Mouse (Mus musculus): ENCODE measurements around the gene Dcun1d1. TPM values are rescaled to one million over a fixed set of nuclear protein-coding genes. Genes with fewer than 3 reads are reported as not detected.

The Dcun1d1 gene
- polyA plus RNA-seq, 1 experiment from 2014 or later: 93.3 TPM

DNA sequence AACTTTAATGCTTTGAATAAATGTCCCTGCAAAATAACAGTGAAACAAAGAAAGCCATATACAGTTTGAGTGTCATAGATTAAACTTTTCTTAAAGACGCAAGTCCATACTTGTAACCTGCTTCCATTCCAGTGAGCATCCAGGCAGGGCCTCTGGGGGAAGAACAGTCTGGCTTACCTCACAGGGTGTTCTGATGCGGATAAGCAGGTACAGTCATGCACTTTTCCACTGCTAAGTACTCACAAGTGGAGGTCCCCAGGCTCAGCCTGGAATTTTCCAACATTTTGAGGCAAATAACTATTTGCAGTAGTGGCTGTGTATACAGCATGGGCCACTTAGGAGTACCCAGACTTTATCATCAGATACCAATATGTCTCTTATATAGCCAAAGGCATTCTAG, 39.3 kb downstream of the Dcun1d1 start:
- no peak for ATAC-seq (ENCODE audit: insufficient number of reproducible peaks, insufficient read depth, low FRiP score, low read depth)
- H3K27ac ChIP-seq (ENCODE audit: low read length): no peak overlapping the region
- H3K9ac ChIP-seq (replicated peaks; ENCODE audit: low read depth, low read length): no peak overlapping the region
- no peaks in the 10 kb centered on the region for H3K4me1 ChIP-seq (ENCODE audit: control insufficient read depth, insufficient read depth, low read length)
- no peaks in the 10 kb centered on the region for H3K27me3 ChIP-seq (ENCODE audit: control insufficient read depth, insufficient read depth, low read length)
- H3K36me3 ChIP-seq (ENCODE audit: control insufficient read depth, insufficient read depth, low read length): peaks cover 4% of the 10 kb centered on the region; the same call in 1 of the 2 replicates
- 92% methylated on average over 2 of the region's 2 CpGs for WGBS
- H3K4me2 ChIP-seq (replicated peaks; ENCODE audit: low read depth, low read length): no peak overlapping the region
- no peaks in the 10 kb centered on the region for H3K9me3 ChIP-seq (ENCODE audit: control insufficient read depth, low read depth, low read length)
- no peak overlapping the region for H3K4me3 ChIP-seq (ENCODE audit: low read depth, low read length)

GRCm38 (mm10) chr3:35893156-35893555, 44.1 kb downstream of the Dcun1d1 start:
- WGBS: 84% methylated on average over 5 of the region's 5 CpGs
- Histone ChIP-seq H3K9me3 (ENCODE audit: control insufficient read depth, low read depth, low read length) (no peaks in the 10 kb centered on the region), H3K27me3 (ENCODE audit: control insufficient read depth, insufficient read depth, low read length) (no peaks in the 10 kb centered on the region)

DNA sequence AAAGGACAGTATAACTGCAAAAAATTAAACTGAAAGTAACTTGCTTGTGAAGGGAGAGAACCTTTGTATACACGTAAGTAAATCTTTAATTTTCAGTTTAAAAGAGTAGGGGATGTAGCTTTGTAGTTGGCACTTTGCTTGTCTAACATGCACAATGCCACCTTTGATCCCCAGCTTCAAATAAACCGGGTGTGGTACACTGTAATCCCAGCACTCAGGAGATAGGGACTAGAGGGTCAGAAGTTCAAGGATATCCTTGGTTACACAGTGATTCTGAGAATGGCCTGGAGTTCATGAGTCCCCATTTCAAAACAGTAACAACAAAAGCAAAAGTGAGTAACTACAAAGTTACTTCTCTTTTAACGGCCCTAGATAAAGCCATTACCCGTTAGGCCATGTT, 46.1 kb downstream of the Dcun1d1 start:
- no peaks in the 10 kb centered on the region for H3K9me3 ChIP-seq (ENCODE audit: control insufficient read depth, low read depth, low read length)
- H3K27me3 ChIP-seq (ENCODE audit: control insufficient read depth, insufficient read depth, low read length): no peaks in the 10 kb centered on the region
- peaks cover 4% of the 10 kb centered on the region; the same call in 1 of the 2 replicates for H3K36me3 ChIP-seq (ENCODE audit: control insufficient read depth, insufficient read depth, low read length)
- H3K9ac ChIP-seq (replicated peaks; ENCODE audit: low read depth, low read length): no peak overlapping the region
- no peak for ATAC-seq (ENCODE audit: insufficient number of reproducible peaks, insufficient read depth, low FRiP score, low read depth)
- whole genome bisulfite sequencing: 86% methylated on average over 4 of the region's 4 CpGs
- H3K4me1 ChIP-seq (ENCODE audit: control insufficient read depth, insufficient read depth, low read length): no peaks in the 10 kb centered on the region
- no peak overlapping the region for H3K4me3 ChIP-seq (ENCODE audit: low read depth, low read length)
- H3K27ac ChIP-seq (ENCODE audit: low read length): no peak overlapping the region
- no peak overlapping the region for H3K4me2 ChIP-seq (replicated peaks; ENCODE audit: low read depth, low read length)

More at GRCm38 (mm10) chr3:35893156-35893555, 44.1 kb downstream of the Dcun1d1 start:
- no peak overlapping the region for H3K4me2 ChIP-seq (replicated peaks; ENCODE audit: low read depth, low read length)
- no peaks in the 10 kb centered on the region for H3K4me1 ChIP-seq (ENCODE audit: control insufficient read depth, insufficient read depth, low read length)
- no peak for ATAC-seq (ENCODE audit: insufficient number of reproducible peaks, insufficient read depth, low FRiP score, low read depth)
- peaks cover 7% of the 10 kb centered on the region; the same call in 1 of the 2 replicates for H3K36me3 ChIP-seq (ENCODE audit: control insufficient read depth, insufficient read depth, low read length)
- no peak overlapping the region for H3K4me3 ChIP-seq (ENCODE audit: low read depth, low read length)
- H3K9ac ChIP-seq (replicated peaks; ENCODE audit: low read depth, low read length): no peak overlapping the region
- H3K27ac ChIP-seq (ENCODE audit: low read length): no peak overlapping the region

- H3K27me3 ChIP-seq (ENCODE audit: control insufficient read depth, insufficient read depth, low read length): no peaks in the 10 kb centered on the region
- H3K9me3 ChIP-seq (ENCODE audit: control insufficient read depth, low read depth, low read length): no peaks in the 10 kb centered on the region
- H3K4me2 ChIP-seq (replicated peaks; ENCODE audit: low read depth, low read length): no peak overlapping the region
- no peak overlapping the region for H3K9ac ChIP-seq (replicated peaks; ENCODE audit: low read depth, low read length)
- H3K27ac ChIP-seq (ENCODE audit: low read length): no peak overlapping the region
- H3K36me3 ChIP-seq (ENCODE audit: control insufficient read depth, insufficient read depth, low read length): peaks cover 4% of the 10 kb centered on the region; the same call in 1 of the 2 replicates
- no peak for ATAC-seq (ENCODE audit: insufficient number of reproducible peaks, insufficient read depth, low FRiP score, low read depth)
- WGBS: 86% methylated on average over 2 of the region's 2 CpGs
- H3K4me1 ChIP-seq (ENCODE audit: control insufficient read depth, insufficient read depth, low read length): no peaks in the 10 kb centered on the region
- H3K4me3 ChIP-seq (ENCODE audit: low read depth, low read length): no peak overlapping the region
These were observed 47.7 kb downstream of the Dcun1d1 start for GRCm38 (mm10) chr3:35889531-35889930.

GRCm38 (mm10) chr3:35883267-35883666, 54.0 kb downstream of the Dcun1d1 start:
- H3K27me3 ChIP-seq (ENCODE audit: control insufficient read depth, insufficient read depth, low read length): no peaks in the 10 kb centered on the region
- no peak overlapping the region for H3K4me2 ChIP-seq (replicated peaks; ENCODE audit: low read depth, low read length)
- no peaks in the 10 kb centered on the region for H3K4me1 ChIP-seq (ENCODE audit: control insufficient read depth, insufficient read depth, low read length)
- no peak overlapping the region for H3K27ac ChIP-seq (ENCODE audit: low read length)
- H3K9me3 ChIP-seq (ENCODE audit: control insufficient read depth, low read depth, low read length): no peaks in the 10 kb centered on the region
- no peak for ATAC-seq (ENCODE audit: insufficient number of reproducible peaks, insufficient read depth, low FRiP score, low read depth)
- H3K36me3 ChIP-seq (ENCODE audit: control insufficient read depth, insufficient read depth, low read length): no peaks in the 10 kb centered on the region
- H3K4me3 ChIP-seq (ENCODE audit: low read depth, low read length): no peak overlapping the region
- H3K9ac ChIP-seq (replicated peaks; ENCODE audit: low read depth, low read length): no peak overlapping the region

GRCm38 (mm10) chr3:35849326-35849725, 87.9 kb downstream of the Dcun1d1 start:
- 94% methylated on average over 9 of the region's 9 CpGs for WGBS
- Histone ChIP-seq H3K4me3 (ENCODE audit: low read depth, low read length) (no peak overlapping the region), H3K4me2 (replicated peaks; ENCODE audit: low read depth, low read length) (no peak overlapping the region), H3K27ac (ENCODE audit: low read length) (no peak overlapping the region), H3K9ac (replicated peaks; ENCODE audit: low read depth, low read length) (no peak overlapping the region), H3K27me3 (ENCODE audit: control insufficient read depth, insufficient read depth, low read length) (no peaks in the 10 kb centered on the region), H3K9me3 (ENCODE audit: control insufficient read depth, low read depth, low read length) (no peaks in the 10 kb centered on the region), H3K36me3 (ENCODE audit: control insufficient read depth, insufficient read depth, low read length) (0 out of 2 replicates have a peak, but pooled peaks cover 3% of the 10 kb centered on the region), H3K4me1 (ENCODE audit: control insufficient read depth, insufficient read depth, low read length) (no peaks in the 10 kb centered on the region)
- no peak for ATAC-seq (ENCODE audit: insufficient number of reproducible peaks, insufficient read depth, low FRiP score, low read depth)

Other genes starting within 250 kb of the Dcun1d1 start
- 52.3 and 58.2 TPM in 2 replicates for gene Atp11b, start 183.3 kb downstream of the Dcun1d1 start, polyA plus RNA-seq (2014; fragmentation: Nextera tagmentation; extraction: Ambion mirVana)
- 33.2 and 34.4 TPM in 2 replicates for gene Mccc1, start 63.2 kb upstream of the Dcun1d1 start, polyA plus RNA-seq (2014; fragmentation: Nextera tagmentation; extraction: Ambion mirVana)
- not detected in 2 replicates for gene Ccdc144b, start 116.1 kb upstream of the Dcun1d1 start, polyA plus RNA-seq (2014; fragmentation: Nextera tagmentation; extraction: Ambion mirVana)
- 76.8 and 83.3 TPM in 2 replicates for gene Acad9, start 128.5 kb upstream of the Dcun1d1 start, polyA plus RNA-seq (2014; fragmentation: Nextera tagmentation; extraction: Ambion mirVana)
- 10.8 and 11.4 TPM in 2 replicates for gene D3Ertd254e, start 213.6 kb upstream of the Dcun1d1 start, polyA plus RNA-seq (2014; fragmentation: Nextera tagmentation; extraction: Ambion mirVana)

Measured in stomach, embryonic 14.5 days (tissue).